Mouse (Mus musculus) frontal cortex, postnatal 25 days (tissue): ENCODE results near the gene Olfr365.

ENCODE experiments used
- DNase-seq, 2 experiments: peaks; one replicate each; pipeline ENCODE4 v3.0.0; 2022; ENCODE audit warnings: low spot score in 2 of 2

Olfr365 gene

DNA sequence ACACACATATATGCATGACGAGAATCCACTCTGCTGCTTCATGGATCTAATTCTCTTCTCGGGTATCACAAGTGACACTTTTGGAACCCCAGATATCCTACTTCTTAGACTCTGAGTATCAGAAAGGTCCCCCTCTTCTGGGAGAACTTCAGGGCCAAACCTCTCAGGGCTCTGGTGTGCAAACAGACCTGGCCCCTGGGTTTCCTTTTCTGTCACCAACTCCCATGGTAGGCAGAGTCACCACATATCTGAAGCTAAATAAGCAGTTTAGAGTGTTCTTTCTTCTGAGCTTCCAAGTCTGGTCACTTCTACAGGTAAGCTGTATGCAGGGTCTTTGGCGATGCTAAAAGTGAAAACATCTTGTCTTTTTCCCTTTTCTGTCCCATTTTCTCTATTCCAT lies at the start of gene Olfr365:
Gene Olfr365, plus strand, starts transcription at position 301 of the 400 bp plus-strand sequence.
- DNase-seq: no peak

DNA sequence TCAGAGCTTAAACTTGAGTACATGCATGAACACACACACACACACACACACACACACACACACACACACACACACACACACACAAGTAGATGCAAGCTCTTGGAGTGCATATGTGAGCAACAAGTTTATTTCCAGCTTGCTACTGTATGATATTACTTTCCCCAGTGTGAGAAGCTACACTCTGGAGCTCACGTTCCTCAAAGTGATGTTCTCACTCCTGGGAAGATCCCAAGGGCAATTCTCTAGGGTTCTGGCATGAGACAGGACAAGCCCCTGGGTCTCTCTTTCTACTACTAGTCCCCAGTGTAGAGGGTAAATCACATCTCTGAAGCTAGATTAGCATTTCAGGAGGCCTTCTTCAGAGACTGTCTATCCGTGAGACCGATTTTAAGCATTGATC lies 49.0 kb upstream of the Olfr365 start, which contains the start of gene Olfr364-ps1:
Gene Olfr364-ps1, plus strand, starts transcription at position 301 of the 400 bp plus-strand sequence.
- DNase-seq: no peak

DNA sequence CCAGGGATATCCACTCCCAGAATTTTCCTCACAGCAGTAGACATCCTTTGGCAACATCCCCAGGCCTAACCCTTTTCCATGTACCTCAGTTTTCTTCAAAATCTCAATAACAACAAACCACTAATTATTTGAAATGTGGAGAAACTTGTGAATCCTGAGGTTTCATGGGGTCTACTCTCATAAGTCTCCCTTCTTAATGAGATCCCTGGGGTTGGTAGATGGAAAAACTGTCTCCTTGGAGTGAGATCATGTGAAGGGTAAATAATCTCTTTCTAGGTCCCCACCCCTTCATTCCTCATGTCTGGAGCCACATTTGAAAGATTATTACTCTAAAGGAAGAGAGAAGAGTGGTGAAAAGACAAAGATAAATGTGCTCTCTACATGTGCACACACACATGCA lies 23.3 kb downstream of the Olfr365 start, which contains the start of gene Olfr366:
Gene Olfr366, plus strand, starts transcription at position 301 of the 400 bp plus-strand sequence.
- no peak for DNase-seq
